Mouse (Mus musculus): Measurements from ENCODE around the gene Fyttd1.
A peak's percentile ranks its signal among the peaks of the same experiment; 100 is the strongest.
"Not testable (repeated sequence)": the region's sequence is repeated elsewhere in the genome, so short reads cannot be mapped to it uniquely, and the experiment has no call there.

The Fyttd1 gene

GRCm38 (mm10) chr16:32878972-32879926 lies 1.9 kb downstream of the Fyttd1 start:
- no peak for DNase-seq

GRCm38 (mm10) chr16:32881538-32881937 lies 4.2 kb downstream of the Fyttd1 start:
- no peak for DNase-seq

- DNase-seq = no peak
Measured at GRCm38 (mm10) chr16:32887996-32888395, 10.7 kb downstream of the Fyttd1 start.

GRCm38 (mm10) chr16:32889881-32890280 lies 12.6 kb downstream of the Fyttd1 start:
- no peak for DNase-seq

- DNase-seq = no peak
Measured at GRCm38 (mm10) chr16:32896126-32896525, 18.8 kb downstream of the Fyttd1 start.

GRCm38 (mm10) chr16:32901360-32902050 lies 24.2 kb downstream of the Fyttd1 start:
- no peak for DNase-seq

GRCm38 (mm10) chr16:32902051-32902428 lies 24.7 kb downstream of the Fyttd1 start:
- no peak for DNase-seq

- no peak for DNase-seq
Measured at GRCm38 (mm10) chr16:32906186-32906585, 28.9 kb downstream of the Fyttd1 start.

GRCm38 (mm10) chr16:32906727-32907126 lies 29.4 kb downstream of the Fyttd1 start:
- DNase-seq = no peak

- no peak for DNase-seq
Measured at GRCm38 (mm10) chr16:32913212-32913611, 35.9 kb downstream of the Fyttd1 start.

- peak; percentile 98 for DNase-seq
Measured at GRCm38 (mm10) chr16:32913937-32914881, 36.9 kb downstream of the Fyttd1 start, which contains the start of gene Lrch3. Gene Lrch3 (plus strand): TSS chr16:32914100.

GRCm38 (mm10) chr16:32915292-32916068 lies 38.2 kb downstream of the Fyttd1 start:
- no peak for DNase-seq

GRCm38 (mm10) chr16:32926629-32927028 lies 49.3 kb downstream of the Fyttd1 start:
- not testable (repeated sequence) for DNase-seq

GRCm38 (mm10) chr16:32927044-32927443 lies 49.7 kb downstream of the Fyttd1 start:
- no peak for DNase-seq

- no peak for DNase-seq
Measured at GRCm38 (mm10) chr16:32929918-32930317, 52.6 kb downstream of the Fyttd1 start.

GRCm38 (mm10) chr16:32934470-32934869 lies 57.2 kb downstream of the Fyttd1 start:
- DNase-seq = peak; percentile 20

GRCm38 (mm10) chr16:32935088-32935487 lies 57.8 kb downstream of the Fyttd1 start:
- no peak for DNase-seq

- DNase-seq = no peak
Measured at GRCm38 (mm10) chr16:32937358-32937757, 60.1 kb downstream of the Fyttd1 start.

- peak; percentile 35 for DNase-seq
Measured at GRCm38 (mm10) chr16:32939301-32939700, 62.0 kb downstream of the Fyttd1 start.

- DNase-seq = not testable (repeated sequence)
Measured at GRCm38 (mm10) chr16:32939716-32940115, 62.4 kb downstream of the Fyttd1 start.

- not testable (repeated sequence) for DNase-seq
Measured at GRCm38 (mm10) chr16:32941226-32941625, 63.9 kb downstream of the Fyttd1 start.

- no peak for DNase-seq
Measured at GRCm38 (mm10) chr16:32942694-32943093, 65.4 kb downstream of the Fyttd1 start.
